8 mouse cellular contexts compared by ENCODE assay signal in genomic region chr5:20880797-20881775, GRCm38 (mm10). TPM values are rescaled to one million over a fixed set of nuclear protein-coding genes. Genes with fewer than 3 reads are reported as not detected.
DNase-seq lines count a peak whose midpoint lies in the region.

No protein-coding gene starts in this region.

- DNase-seq in adrenal gland, adult (ENCODE audit: inconsistent age in 2 of 2, low spot score in 1 of 2): peak; percentile 74 to 86
- peak; percentile 74 for DNase-seq in embryo, embryonic 11 days
- peak; percentile 56 for DNase-seq in gastrocnemius, postnatal 25 days
- peak; percentile 44 for DNase-seq in kidney, adult 11 months
- DNase-seq in limb, embryonic 10.5 days (ENCODE audit: low spot score): peak; percentile 77
- no peak for DNase-seq in midbrain, embryonic 10.5 days (ENCODE audit: low spot score)
- DNase-seq in right cerebral cortex, postnatal 4 days: peak; percentile 54
- DNase-seq in urinary bladder, postnatal 4 days (ENCODE audit: low spot score in 2 of 2): peak; percentile 41 to 63

- WGBS in limb, embryonic 10.5 days: 2% methylated on average over 64 of the region's 64 CpGs
- WGBS in midbrain, embryonic 10.5 days: 2% methylated on average over 61 of the region's 64 CpGs

- H3K9me3 ChIP-seq in limb, embryonic 10.5 days (replicated peaks): no peaks in the 10 kb centered on the region
- no peaks in the 10 kb centered on the region for H3K9me3 ChIP-seq in midbrain, embryonic 10.5 days (replicated peaks)

- H3K4me3 ChIP-seq in limb, embryonic 10.5 days: peak overlapping the region; percentile 88
- H3K4me3 ChIP-seq in midbrain, embryonic 10.5 days: peak overlapping the region; percentile 88

- peaks cover 16% of the 10 kb centered on the region for H3K4me1 ChIP-seq in limb, embryonic 10.5 days
- peaks cover 22% of the 10 kb centered on the region for H3K4me1 ChIP-seq in midbrain, embryonic 10.5 days

- H3K36me3 ChIP-seq in limb, embryonic 10.5 days: peaks cover 11% of the 10 kb centered on the region
- H3K36me3 ChIP-seq in midbrain, embryonic 10.5 days: peaks cover 17% of the 10 kb centered on the region

- H3K27me3 ChIP-seq in limb, embryonic 10.5 days (ENCODE audit: low read depth, poor library complexity, severe bottlenecking): no peaks in the 10 kb centered on the region
- no peaks in the 10 kb centered on the region for H3K27me3 ChIP-seq in midbrain, embryonic 10.5 days (ENCODE audit: low read depth, poor library complexity, severe bottlenecking)

- peak overlapping the region; percentile 97 for H3K27ac ChIP-seq in limb, embryonic 10.5 days
- peak overlapping the region; percentile 95 for H3K27ac ChIP-seq in midbrain, embryonic 10.5 days (replicated peaks)

RNA-seq across cellular contexts. Expression of gene Phtf2, which starts 0.8 kb away (rescaled TPM):
- 100 to 1,000 TPM; 134 to 156 TPM for total RNA-seq in gastrocnemius, postnatal 25 days (2021)
- polyA plus RNA-seq in limb, embryonic 10.5 days (2016; fragmentation: Nextera tagmentation; extraction: Ambion mirVana): 20.0 and 20.2 TPM in 2 replicates
- 18.1 and 19.3 TPM in 2 replicates for polyA plus RNA-seq in midbrain, embryonic 10.5 days (2016; fragmentation: Nextera tagmentation; extraction: Ambion mirVana)

RNA-seq across cellular contexts. Expression of gene Tmem60, which starts 0.9 kb away (rescaled TPM):
- 10 to 100 TPM; 14.5 to 18.0 TPM for total RNA-seq in gastrocnemius, postnatal 25 days (2021)
- polyA plus RNA-seq in limb, embryonic 10.5 days (2016; fragmentation: Nextera tagmentation; extraction: Ambion mirVana): 45.2 and 49.9 TPM in 2 replicates
- 62.0 and 63.6 TPM in 2 replicates for polyA plus RNA-seq in midbrain, embryonic 10.5 days (2016; fragmentation: Nextera tagmentation; extraction: Ambion mirVana)
